Mouse (Mus musculus) fibroblast of lung, adult 2 months (primary cell): ENCODE measurements around the gene Kcnj8.
"Not testable (repeated sequence)": the region's sequence is repeated elsewhere in the genome, so short reads cannot be mapped to it uniquely, and the experiment has no call there.

Experiments used
- DNase-seq: peaks from one replicate; pipeline ENCODE4 v3.0.0-alpha.2; 2011; ENCODE audit warnings: low read depth

The Kcnj8 gene

DNA sequence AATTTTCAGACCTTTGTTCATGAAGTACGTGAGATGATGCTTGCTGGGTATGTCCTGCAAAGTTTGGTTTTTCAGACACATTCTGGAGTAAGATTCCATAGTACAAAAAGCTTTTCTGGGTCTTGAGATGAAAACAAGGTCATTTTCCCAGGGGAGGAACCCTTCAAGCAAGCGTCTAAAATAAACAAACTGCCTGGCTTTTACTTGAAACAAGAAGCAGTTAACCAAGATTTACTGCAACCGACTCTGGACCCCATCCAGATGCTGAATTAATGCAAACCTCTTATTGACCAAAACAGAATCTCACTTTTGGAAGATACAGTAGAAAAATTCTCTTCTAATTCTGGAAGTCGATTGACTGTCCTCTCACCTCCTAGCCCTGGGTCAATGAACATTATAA is 20.5 kb downstream of the Kcnj8 start:
- DNase-seq, result no peak

DNA sequence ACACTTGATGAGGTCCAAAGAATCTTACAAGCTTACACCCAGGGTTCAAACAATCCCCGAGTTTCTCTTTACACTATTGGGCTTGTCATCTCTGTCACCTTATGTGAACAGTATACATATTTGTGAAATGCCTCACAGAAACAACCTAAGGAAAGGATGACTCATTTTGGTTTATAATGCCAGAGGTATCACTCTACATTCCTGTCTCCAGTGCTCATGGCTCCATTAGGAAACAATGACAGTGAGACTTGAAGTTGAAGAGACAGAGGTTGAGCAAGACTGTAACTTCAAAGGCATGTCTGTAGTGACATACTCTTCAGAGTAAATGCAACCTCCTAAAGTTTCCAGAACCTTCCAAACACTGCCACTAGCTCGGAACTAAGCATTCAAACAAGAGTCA is 23.0 kb downstream of the Kcnj8 start:
- no peak for DNase-seq

GRCm38 (mm10) chr6:142545132-142545531 is 26.3 kb downstream of the Kcnj8 start:
- peak; percentile 2 for DNase-seq

- DNase-seq, result no peak
These were observed 27.8 kb downstream of the Kcnj8 start for GRCm38 (mm10) chr6:142543648-142544047.

DNA sequence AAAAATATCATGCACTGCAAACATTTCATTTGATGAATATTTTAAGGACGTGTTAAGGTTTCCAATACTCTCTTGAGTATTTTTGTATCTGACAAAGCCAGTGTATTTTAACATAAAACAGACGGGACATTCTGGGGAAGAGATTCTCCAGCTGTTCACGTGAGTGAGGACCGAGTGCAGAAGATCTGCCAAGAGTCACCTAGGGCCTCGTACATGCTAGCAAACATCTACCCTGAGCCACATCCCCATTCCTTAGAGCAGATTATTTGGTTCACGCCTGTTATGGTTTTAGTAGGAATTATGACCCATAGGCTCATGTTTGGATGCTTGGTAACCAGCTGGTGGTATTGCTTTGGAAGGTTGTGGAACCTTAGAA is 28.6 kb downstream of the Kcnj8 start:
- no peak for DNase-seq

- no peak for DNase-seq
These were observed 29.2 kb downstream of the Kcnj8 start for GRCm38 (mm10) chr6:142542082-142542799.

- no peak for DNase-seq
These were observed 30.8 kb downstream of the Kcnj8 start for GRCm38 (mm10) chr6:142540561-142541160.

DNA sequence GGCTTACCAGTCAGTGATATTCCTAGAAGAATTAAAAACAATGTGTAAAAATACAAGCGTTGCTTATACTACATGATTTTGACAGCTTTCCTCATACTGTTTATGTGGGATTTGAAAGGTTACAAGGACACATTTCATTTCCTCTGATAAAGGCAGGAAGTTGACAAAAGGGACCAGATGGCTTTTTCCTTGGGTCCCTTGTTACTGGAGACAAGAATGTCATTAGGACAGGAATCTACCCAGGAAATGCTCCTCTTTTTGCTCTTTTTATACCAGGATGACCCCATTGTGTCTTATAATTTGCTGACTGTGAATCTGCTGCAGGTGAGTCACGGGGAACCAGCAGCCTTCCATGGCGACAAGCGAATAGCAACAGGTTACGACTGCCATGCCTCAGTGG is 31.3 kb downstream of the Kcnj8 start:
- no peak for DNase-seq

GRCm38 (mm10) chr6:142538503-142538902 is 32.9 kb downstream of the Kcnj8 start:
- no peak for DNase-seq

DNA sequence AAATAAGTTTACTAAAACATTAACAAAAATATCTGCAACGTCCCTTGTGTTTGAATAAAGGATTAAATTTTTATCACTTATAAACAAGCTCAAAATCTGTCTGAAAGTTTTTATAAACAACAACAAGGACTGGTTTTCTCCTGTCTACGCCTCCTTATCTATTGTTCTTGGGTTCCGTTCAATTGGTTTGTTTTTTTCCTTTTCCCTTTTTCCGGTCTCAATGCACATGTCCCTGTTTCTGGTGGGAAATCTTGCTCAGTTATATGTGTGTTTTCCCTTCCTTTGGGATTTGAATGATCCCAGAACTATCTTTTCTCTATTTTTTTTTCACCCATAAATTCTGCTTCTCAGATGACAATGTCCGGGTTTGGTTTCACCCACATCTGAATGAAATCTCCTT is 38.0 kb downstream of the Kcnj8 start:
- no peak for DNase-seq

DNA sequence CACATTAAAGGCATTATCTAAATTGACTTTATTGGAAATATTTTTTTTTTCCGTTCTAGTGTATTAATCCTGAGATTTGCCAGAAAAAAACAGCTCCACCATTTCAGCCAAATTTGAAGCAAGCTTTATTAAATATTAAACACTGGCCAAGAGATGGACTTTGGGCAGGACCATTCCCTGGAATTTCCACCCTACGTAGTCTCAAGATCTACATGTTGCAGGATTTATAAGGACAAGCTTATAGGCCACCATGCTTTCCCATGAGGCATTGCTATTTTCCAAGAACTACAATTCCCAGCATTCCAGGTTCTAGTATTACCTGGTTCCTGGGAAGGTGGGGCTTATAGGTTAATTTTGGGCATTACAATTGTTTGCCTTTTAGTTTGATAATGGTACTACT is 38.7 kb downstream of the Kcnj8 start:
- DNase-seq, result no peak

DNA sequence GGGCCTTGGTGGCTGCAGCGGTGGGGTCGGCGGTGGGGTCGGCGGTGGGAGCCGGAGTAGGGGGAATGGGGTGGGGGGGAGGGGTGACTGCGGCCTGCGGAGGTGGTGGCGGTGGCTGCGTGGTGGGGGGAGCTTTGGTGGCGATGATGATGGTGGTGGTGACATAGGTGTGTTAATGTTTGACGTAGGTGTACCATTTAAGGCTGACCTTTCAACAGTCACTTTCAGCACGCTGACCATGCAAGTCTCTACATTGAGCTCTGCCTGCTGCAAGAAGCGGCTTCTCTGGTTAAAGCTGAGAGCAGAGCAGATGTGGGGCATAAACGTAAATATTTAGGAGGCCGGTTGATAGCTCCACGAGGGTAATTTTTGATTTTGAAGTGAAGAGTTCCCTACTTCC is 39.3 kb downstream of the Kcnj8 start:
- DNase-seq, result no peak

DNA sequence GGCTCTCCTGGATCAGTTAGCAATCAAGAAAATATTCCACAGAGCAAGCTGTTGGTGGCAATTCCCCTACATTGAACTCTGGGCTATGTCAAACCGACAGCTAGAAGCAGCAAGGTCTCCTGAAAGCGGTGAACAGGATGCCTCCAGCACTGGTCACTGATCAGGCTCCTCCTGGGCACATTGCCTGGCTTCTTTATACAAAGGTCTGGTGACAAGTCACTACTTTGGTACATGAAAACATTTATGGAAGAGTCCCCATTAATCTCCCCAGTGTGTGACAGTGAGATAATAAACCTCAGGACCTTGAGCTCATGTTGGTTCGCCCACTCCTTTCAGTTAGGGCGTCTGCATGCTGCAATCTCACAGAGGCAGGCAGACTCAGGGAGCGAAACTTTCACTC is 41.0 kb downstream of the Kcnj8 start:
- no peak for DNase-seq

GRCm38 (mm10) chr6:142529680-142530079 is 41.7 kb downstream of the Kcnj8 start:
- DNase-seq, result no peak

GRCm38 (mm10) chr6:142527931-142528562 is 43.4 kb downstream of the Kcnj8 start:
- DNase-seq, result no peak

DNA sequence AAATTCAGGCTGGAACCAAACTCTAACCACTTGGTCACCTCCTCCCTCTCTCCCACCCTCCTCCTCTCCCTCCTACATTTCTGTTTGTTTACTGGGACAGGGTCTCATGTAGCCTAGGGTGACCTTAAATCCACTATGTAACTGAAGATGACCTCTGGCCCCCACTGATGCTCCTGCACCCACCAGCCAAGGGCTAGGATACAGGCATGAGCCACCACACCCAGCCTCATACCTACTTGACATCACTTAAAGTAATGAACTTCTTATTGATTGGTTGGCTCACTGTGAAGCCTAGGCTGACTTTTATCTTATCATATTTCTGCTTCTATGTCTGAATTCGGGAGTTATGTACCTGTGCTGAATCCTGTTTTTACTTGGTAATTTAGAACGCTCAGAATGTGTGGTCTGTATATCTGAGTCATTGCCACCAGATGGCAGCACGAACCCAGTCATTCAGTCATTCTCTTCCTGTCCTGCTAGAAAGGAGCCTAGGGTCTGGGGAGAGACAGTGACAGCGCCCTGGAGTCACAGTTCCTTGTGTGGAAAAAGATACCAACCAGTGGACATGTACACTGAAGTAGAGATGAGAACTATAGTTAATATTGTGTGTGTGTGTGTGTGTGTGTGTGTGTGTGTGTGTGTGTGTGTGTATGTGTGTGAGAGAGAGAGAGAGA is 46.6 kb downstream of the Kcnj8 start:
- no peak for DNase-seq

DNA sequence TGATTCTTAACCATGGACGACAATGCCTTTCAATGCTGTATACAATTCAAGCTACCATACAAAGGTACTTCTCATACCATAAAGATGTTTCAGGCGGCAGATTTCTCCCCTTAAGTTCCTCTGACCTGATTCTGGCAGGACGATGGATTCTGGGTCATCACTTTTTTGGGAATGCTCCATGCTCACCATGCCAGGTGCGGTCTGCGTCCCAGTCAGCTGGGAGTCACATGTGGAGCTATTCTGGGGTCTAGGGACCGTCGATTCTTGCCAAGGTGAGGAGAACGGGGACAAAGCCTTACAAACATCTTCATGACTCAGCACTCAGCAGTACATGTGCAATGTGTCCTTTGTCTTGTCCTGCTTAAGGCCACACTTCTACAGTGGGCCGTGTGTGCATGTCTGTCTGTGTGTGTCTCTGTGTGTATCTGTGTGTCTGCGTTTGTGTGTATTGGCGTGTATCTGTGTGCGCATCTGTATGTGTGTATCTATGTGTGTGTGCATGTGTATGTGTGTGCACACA is 49.8 kb downstream of the Kcnj8 start:
- no peak for DNase-seq

DNA sequence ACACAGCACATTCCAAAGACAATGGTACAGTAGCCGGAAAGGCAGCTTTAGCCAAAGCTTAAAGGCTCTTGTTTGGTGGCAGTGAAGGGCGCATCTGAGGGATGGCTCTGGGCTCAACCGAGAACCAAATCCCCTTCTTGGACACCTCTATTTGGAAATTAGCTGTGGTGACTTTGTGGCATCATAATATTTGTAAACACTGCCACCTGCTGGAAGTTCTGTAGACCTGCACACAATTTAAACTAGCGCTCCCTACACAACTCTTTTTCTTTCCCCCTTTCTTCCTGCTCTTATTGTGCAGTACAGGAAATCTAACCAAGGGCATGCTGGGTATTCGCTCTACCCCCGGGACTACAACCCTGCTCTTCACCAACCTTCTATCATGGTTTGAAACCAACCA is 52.3 kb downstream of the Kcnj8 start:
- DNase-seq, result no peak

- DNase-seq, result not testable (repeated sequence)
These were observed 56.0 kb downstream of the Kcnj8 start for GRCm38 (mm10) chr6:142515379-142515778.

GRCm38 (mm10) chr6:142514912-142515311 is 56.5 kb downstream of the Kcnj8 start:
- DNase-seq, result no peak
